In the genomic region with DNA sequence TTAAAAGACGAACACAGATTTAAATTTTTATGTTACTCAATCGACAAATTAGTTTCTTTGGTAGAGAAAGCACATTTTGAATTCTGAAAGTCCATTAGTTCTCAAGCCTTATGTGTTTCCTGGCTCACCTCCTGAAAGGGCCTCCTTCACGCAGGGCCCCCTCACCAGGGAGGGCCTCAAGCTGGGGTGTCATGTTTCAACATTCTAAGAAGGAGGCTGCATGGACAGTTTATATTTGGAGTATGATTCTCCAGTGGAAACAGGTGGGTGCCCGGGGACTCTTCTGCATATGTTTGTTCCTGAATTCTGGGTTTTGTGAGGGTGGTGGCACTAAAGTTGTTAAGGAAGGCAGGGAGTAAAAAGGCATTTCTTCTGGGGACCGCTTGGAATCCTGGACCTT, we compare ENCODE assay signal across 9 mouse cellular contexts. TPM values are rescaled to one million over a fixed set of nuclear protein-coding genes. Genes with fewer than 3 reads are reported as not detected.
DNase-seq lines count a peak whose midpoint lies in the region; ATAC-seq and TF ChIP-seq lines count a peak whose summit lies in the region.
"Had no signal": no experiment of that assay in that cellular context is flagged by ENCODE, and none has a peak within 500 bp of the region (broad histone marks: within the 10 kb centered on the region; RNA-seq: fewer than 3 reads in every experiment).

No protein-coding gene starts in this region.

- TF ChIP-seq EP300 in heart, postnatal 0 days (IDR thresholded peaks at IDR 0.05; ENCODE audit: low read depth), result no peak

- H3K36me3 ChIP-seq in heart, postnatal 0 days (replicated peaks; ENCODE audit: control insufficient read depth, insufficient read depth, low read length), result peaks cover 12% of the 10 kb centered on the region; the same call in 1 of the 2 replicates
- H3K36me3 ChIP-seq in midbrain, embryonic 12.5 days, result peaks cover 13% of the 10 kb centered on the region

- ATAC-seq in heart, postnatal 0 days (ENCODE audit: insufficient read depth, low read depth), result no peak
- ATAC-seq in midbrain, embryonic 12.5 days (ENCODE audit: low FRiP score, low read depth), result no peak

- peak overlapping the region; percentile 61 for H3K4me2 ChIP-seq in heart, postnatal 0 days (ENCODE audit: low read depth, low read length)
- peak overlapping the region; percentile 57 for H3K4me2 ChIP-seq in midbrain, embryonic 12.5 days (replicated peaks)

- no peak for TF ChIP-seq CTCF in heart, postnatal 0 days (IDR thresholded peaks at IDR 0.05; ENCODE audit: low read depth)

- peak overlapping the region; percentile 63 for H3K4me3 ChIP-seq in heart, postnatal 0 days (ENCODE audit: low read depth, low read length)
- H3K4me3 ChIP-seq in midbrain, embryonic 12.5 days, result peak overlapping the region; percentile 21; the same call in 1 of the 2 replicates

- H3K27me3 ChIP-seq in heart, postnatal 0 days (ENCODE audit: control insufficient read depth, insufficient read depth, low read length), result no peaks in the 10 kb centered on the region
- H3K27me3 ChIP-seq in midbrain, embryonic 12.5 days, result peaks cover 13% of the 10 kb centered on the region

- 32% methylated on average over 5 of the region's 5 CpGs for WGBS in heart, postnatal 0 days
- WGBS in midbrain, embryonic 12.5 days, result 37% methylated on average over 5 of the region's 5 CpGs

- H3K9ac ChIP-seq in heart, postnatal 0 days (replicated peaks; ENCODE audit: low read depth, low read length), result peak overlapping the region; percentile 15; the same call in 1 of the 2 replicates
- 0 out of 2 replicates have a peak overlapping the region, but pooled peaks have one; percentile 6 for H3K9ac ChIP-seq in midbrain, embryonic 12.5 days (replicated peaks)

- H3K4me1 ChIP-seq in heart, postnatal 0 days (ENCODE audit: control insufficient read depth, insufficient read depth), result no peaks in the 10 kb centered on the region
- peaks cover 7% of the 10 kb centered on the region; the same call in 1 of the 2 replicates for H3K4me1 ChIP-seq in midbrain, embryonic 12.5 days

- peak; percentile 9 for DNase-seq in right cerebral cortex, adult 18-20 months
- DNase-seq in right cerebral cortex, postnatal 36 days (ENCODE audit: low spot score in 2 of 2), result no peak
- peak; percentile 8 for DNase-seq in heart, postnatal 0 days (ENCODE audit: low spot score)
- no peak for DNase-seq in adipocyte (ENCODE audit: low spot score)
- DNase-seq in frontal cortex, postnatal 25 days (ENCODE audit: low spot score in 2 of 2), result no peak
- DNase-seq in adrenal gland, postnatal 10 days, result no peak
- DNase-seq: kidney, adult 9 months; lung, postnatal 4 days had no signal

- H3K9me3 ChIP-seq in heart, postnatal 0 days (replicated peaks; ENCODE audit: control insufficient read depth, low read length), result no peaks in the 10 kb centered on the region
- H3K9me3 ChIP-seq in midbrain, embryonic 12.5 days, result no peaks in the 10 kb centered on the region

- peak overlapping the region; percentile 89 for H3K27ac ChIP-seq in heart, postnatal 0 days (ENCODE audit: low read depth)
- peak overlapping the region; percentile 35; the same call in 1 of the 2 replicates for H3K27ac ChIP-seq in midbrain, embryonic 12.5 days (replicated peaks)

RNA-seq across cellular contexts. Expression of a gene that starts 1.4 kb away (rescaled TPM):
- total RNA-seq in heart, postnatal 0 days (2014; rRNA removed; ENCODE audit: low replicate concordance), result 6.5 and 7.4 TPM in 2 replicates
- 2.4 and 2.8 TPM in 2 replicates for polyA plus RNA-seq in heart, postnatal 0 days (2015; fragmentation: Nextera tagmentation; extraction: Ambion mirVana)
- polyA plus RNA-seq in midbrain, embryonic 12.5 days (2016; fragmentation: Nextera tagmentation; extraction: Ambion mirVana), result 7.3 and 9.1 TPM in 2 replicates
- 10 to 100 TPM; 12.8 to 17.2 TPM for total RNA-seq in adrenal gland, postnatal 10 days (2021)

RNA-seq across cellular contexts. Expression of a gene that starts 32.8 kb away (rescaled TPM):
- total RNA-seq in heart, postnatal 0 days (2014; rRNA removed; ENCODE audit: low replicate concordance), result 3.9 and 13.9 TPM in 2 replicates
- 21.8 and 22.7 TPM in 2 replicates for polyA plus RNA-seq in heart, postnatal 0 days (2015; fragmentation: Nextera tagmentation; extraction: Ambion mirVana)
- polyA plus RNA-seq in midbrain, embryonic 12.5 days (2016; fragmentation: Nextera tagmentation; extraction: Ambion mirVana), result 67.1 and 68.8 TPM in 2 replicates
- 10 to 100 TPM; 18.5 to 23.0 TPM for total RNA-seq in adrenal gland, postnatal 10 days (2021)

Comparison
In these comparisons a context has a peak if more than half of its experiments do, and no peak if none do; other contexts are left out.
1. DNase-seq: peak in right cerebral cortex, adult 18-20 months (single experiment) and heart, postnatal 0 days (single experiment); none in right cerebral cortex, postnatal 36 days (0 of 2), adipocyte (single experiment), frontal cortex, postnatal 25 days (0 of 2) and adrenal gland, postnatal 10 days (single experiment).